11 mouse cellular contexts compared by ENCODE assay signal in genomic region chr19:11360106-11360505, GRCm38 (mm10). TPM values are rescaled to one million over a fixed set of nuclear protein-coding genes. Genes with fewer than 3 reads are reported as not detected.
DNase-seq lines count a peak whose midpoint lies in the region; ATAC-seq and TF ChIP-seq lines count a peak whose summit lies in the region.
"Had no signal": no experiment of that assay in that cellular context is flagged by ENCODE, and none has a peak within 500 bp of the region (broad histone marks: within the 10 kb centered on the region; RNA-seq: fewer than 3 reads in every experiment).

No protein-coding gene starts in this region.

- no peak overlapping the region for H3K27ac ChIP-seq in midbrain, embryonic 14.5 days (replicated peaks; ENCODE audit: low read depth, low read length)
- H3K27ac ChIP-seq in midbrain, embryonic 16.5 days (ENCODE audit: low read length), result no peak overlapping the region
- no peak overlapping the region for H3K27ac ChIP-seq in ES-E14 (ENCODE audit: insufficient read depth, low read depth, low read length, poor library complexity, severe bottlenecking)
- H3K27ac ChIP-seq: heart, embryonic 15.5 days; neural tube, embryonic 13.5 days had no signal

- in situ Hi-C loops in ES-E14 (cut with MboI; ENCODE audit: low sequenced_read_pairs in 2 of 2, unreplicated experiment in 2 of 2), result no loop called here

- H3K4me1 ChIP-seq in midbrain, embryonic 14.5 days (ENCODE audit: control insufficient read depth, insufficient read depth, low read length), result no peaks in the 10 kb centered on the region
- no peaks in the 10 kb centered on the region for H3K4me1 ChIP-seq in midbrain, embryonic 16.5 days (ENCODE audit: control insufficient read depth, insufficient read depth, low read length)
- H3K4me1 ChIP-seq in ES-E14 (ENCODE audit: control insufficient read depth in 2 of 2, insufficient read depth in 2 of 2, low read length in 2 of 2, poor library complexity in 1 of 2), result no peaks in the 10 kb centered on the region
- H3K4me1 ChIP-seq: heart, embryonic 15.5 days; neural tube, embryonic 13.5 days had no signal

- no peak overlapping the region for H3K4me3 ChIP-seq in midbrain, embryonic 14.5 days (replicated peaks; ENCODE audit: low read depth, low read length)
- H3K4me3 ChIP-seq in midbrain, embryonic 16.5 days (ENCODE audit: low read depth, low read length), result no peak overlapping the region
- no peak overlapping the region for H3K4me3 ChIP-seq in ES-E14 (ENCODE audit: insufficient read depth in 1 of 2, low read depth in 1 of 2, low read length in 2 of 2, poor library complexity in 1 of 2, severe bottlenecking in 1 of 2)
- H3K4me3 ChIP-seq: heart, embryonic 15.5 days; neural tube, embryonic 13.5 days had no signal

- no peak for ATAC-seq in midbrain, embryonic 14.5 days (ENCODE audit: low FRiP score, low TSS enrichment)
- no peak for ATAC-seq in midbrain, embryonic 16.5 days

- H3K4me2 ChIP-seq in midbrain, embryonic 14.5 days (ENCODE audit: low read length), result no peak overlapping the region
- H3K4me2 ChIP-seq in midbrain, embryonic 16.5 days (ENCODE audit: low read length), result no peak overlapping the region
- H3K4me2 ChIP-seq: heart, embryonic 15.5 days; neural tube, embryonic 13.5 days had no signal

- H3K9me3 ChIP-seq in midbrain, embryonic 14.5 days (ENCODE audit: control insufficient read depth, low read length), result no peaks in the 10 kb centered on the region
- no peaks in the 10 kb centered on the region for H3K9me3 ChIP-seq in midbrain, embryonic 16.5 days (replicated peaks; ENCODE audit: control insufficient read depth, low read length, poor library complexity, severe bottlenecking)
- no peaks in the 10 kb centered on the region for H3K9me3 ChIP-seq in ES-E14 (ENCODE audit: control insufficient read depth, insufficient read depth, low read depth, low read length)
- H3K9me3 ChIP-seq: heart, embryonic 15.5 days; neural tube, embryonic 13.5 days had no signal

- no peaks in the 10 kb centered on the region for H3K27me3 ChIP-seq in midbrain, embryonic 14.5 days (ENCODE audit: control insufficient read depth, insufficient read depth, low read length)
- H3K27me3 ChIP-seq in midbrain, embryonic 16.5 days (ENCODE audit: control insufficient read depth, insufficient read depth, low read depth, low read length), result no peaks in the 10 kb centered on the region
- H3K27me3 ChIP-seq: heart, embryonic 15.5 days; neural tube, embryonic 13.5 days had no signal

- DNase-seq in kidney, adult 9 months, result peak; percentile 11
- DNase-seq in kidney, adult 8-10 months, result no peak
- DNase-seq in midbrain, embryonic 14.5 days, result peak; percentile 11
- DNase-seq in ES-E14 (ENCODE audit: low read depth, low spot score), result no peak
- peak; percentile 72 for DNase-seq in naive thymus-derived CD4-positive, alpha-beta T cell, adult 2 months (ENCODE audit: low read depth)
- DNase-seq in embryo, embryonic 9.5 days (ENCODE audit: extremely low spot score), result no peak
- no peak for DNase-seq in cerebellum, postnatal 25 days

- WGBS in midbrain, embryonic 14.5 days, result 70% methylated on average over 3 of the region's 3 CpGs
- 71% methylated on average over 3 of the region's 3 CpGs for WGBS in midbrain, embryonic 16.5 days

- no peaks in the 10 kb centered on the region for H3K36me3 ChIP-seq in midbrain, embryonic 14.5 days (ENCODE audit: control insufficient read depth, insufficient read depth, low read length)
- no peaks in the 10 kb centered on the region for H3K36me3 ChIP-seq in midbrain, embryonic 16.5 days (ENCODE audit: control insufficient read depth, insufficient read depth, low read length)
- H3K36me3 ChIP-seq in ES-E14 (ENCODE audit: control insufficient read depth, insufficient read depth, low read length, poor library complexity, severe bottlenecking), result no peaks in the 10 kb centered on the region
- H3K36me3 ChIP-seq: heart, embryonic 15.5 days; neural tube, embryonic 13.5 days had no signal

- no peak overlapping the region for H3K9ac ChIP-seq in midbrain, embryonic 14.5 days (replicated peaks; ENCODE audit: low read length)
- H3K9ac ChIP-seq in midbrain, embryonic 16.5 days (ENCODE audit: low read depth, low read length), result no peak overlapping the region
- no peak overlapping the region for H3K9ac ChIP-seq in ES-E14 (ENCODE audit: insufficient read depth, low read depth, low read length, poor library complexity, severe bottlenecking)
- H3K9ac ChIP-seq: heart, embryonic 15.5 days; neural tube, embryonic 13.5 days had no signal

TF ChIP-seq in ES-E14, 5 proteins besides CTCF, POLR2A, EP300 and RAD21:
- TF ChIP-seq CHD2 (IDR thresholded peaks at IDR 0.05; ENCODE audit: low read depth, low read length), result no peak
- TF ChIP-seq ZNF384 (IDR thresholded peaks at IDR 0.05; ENCODE audit: low read depth, low read length), result no peak
- TF ChIP-seq ZC3H11A (IDR thresholded peaks at IDR 0.05; ENCODE audit: borderline replicate concordance, low read depth, low read length), result 0 out of 2 replicates have a peak, but pooled peaks have one; percentile 7
- no peak for TF ChIP-seq MAFK (IDR thresholded peaks at IDR 0.05; ENCODE audit: insufficient read depth, low read depth, low read length)
- TF ChIP-seq HCFC1 (IDR thresholded peaks at IDR 0.05; ENCODE audit: borderline replicate concordance, insufficient read depth, low read length), result no peak

RNA-seq across cellular contexts. Expression of gene Ms4a4a, which starts 15.2 kb away (rescaled TPM):
- polyA plus RNA-seq in midbrain, embryonic 14.5 days (2014; fragmentation: Nextera tagmentation; extraction: Ambion mirVana), result 1.6 TPM in 1 of 2 replicates, not detected in the other
- polyA plus RNA-seq in midbrain, embryonic 16.5 days (2015; fragmentation: Nextera tagmentation; extraction: Ambion mirVana), result 1.4 and 2.1 TPM in 2 replicates
- not detected in 2 replicates for total RNA-seq in ES-E14 (2012; rRNA removed)

RNA-seq across cellular contexts. Expression of gene Ms4a7, which starts 24.2 kb away (rescaled TPM):
- 2.6 TPM in 1 of 2 replicates, not detected in the other for polyA plus RNA-seq in midbrain, embryonic 14.5 days (2014; fragmentation: Nextera tagmentation; extraction: Ambion mirVana)
- 1.8 and 2.1 TPM in 2 replicates for polyA plus RNA-seq in midbrain, embryonic 16.5 days (2015; fragmentation: Nextera tagmentation; extraction: Ambion mirVana)
- total RNA-seq in ES-E14 (2012; rRNA removed), result 0.36 and 0.42 TPM in 2 replicates

RNA-seq across cellular contexts. Expression of gene Ms4a4c, which starts 44.5 kb away (rescaled TPM):
- 2.7 TPM in 1 of 2 replicates, not detected in the other for polyA plus RNA-seq in midbrain, embryonic 14.5 days (2014; fragmentation: Nextera tagmentation; extraction: Ambion mirVana)
- polyA plus RNA-seq in midbrain, embryonic 16.5 days (2015; fragmentation: Nextera tagmentation; extraction: Ambion mirVana), result 0.20 TPM in 1 of 2 replicates, not detected in the other
- not detected in 2 replicates for total RNA-seq in ES-E14 (2012; rRNA removed)
- polyA plus RNA-seq: limb, embryonic 11.5 days had no signal

RNA-seq across cellular contexts. Expression of gene Ms4a14, which starts 45.9 kb away (rescaled TPM):
- polyA plus RNA-seq in midbrain, embryonic 14.5 days (2014; fragmentation: Nextera tagmentation; extraction: Ambion mirVana), result not detected in 2 replicates
- not detected in 2 replicates for polyA plus RNA-seq in midbrain, embryonic 16.5 days (2015; fragmentation: Nextera tagmentation; extraction: Ambion mirVana)
- total RNA-seq in ES-E14 (2012; rRNA removed), result 0.69 and 0.71 TPM in 2 replicates

Comparison
In these comparisons a context has a peak if more than half of its experiments do, and no peak if none do; other contexts are left out.
1. DNase-seq: peak in kidney, adult 9 months (single experiment), midbrain, embryonic 14.5 days (single experiment) and naive thymus-derived CD4-positive, alpha-beta T cell, adult 2 months (single experiment); none in kidney, adult 8-10 months (0 of 2), ES-E14 (single experiment), embryo, embryonic 9.5 days (single experiment) and cerebellum, postnatal 25 days (0 of 2).